Mouse (Mus musculus): Measurements from ENCODE around the gene Ccdc191. TPM values are rescaled to one million over a fixed set of nuclear protein-coding genes. Genes with fewer than 3 reads are reported as not detected.

The Ccdc191 gene
- total RNA-seq, 4 experiments from 2014 or later, result 3.7 to 5.5 (median 4.5) TPM

DNA sequence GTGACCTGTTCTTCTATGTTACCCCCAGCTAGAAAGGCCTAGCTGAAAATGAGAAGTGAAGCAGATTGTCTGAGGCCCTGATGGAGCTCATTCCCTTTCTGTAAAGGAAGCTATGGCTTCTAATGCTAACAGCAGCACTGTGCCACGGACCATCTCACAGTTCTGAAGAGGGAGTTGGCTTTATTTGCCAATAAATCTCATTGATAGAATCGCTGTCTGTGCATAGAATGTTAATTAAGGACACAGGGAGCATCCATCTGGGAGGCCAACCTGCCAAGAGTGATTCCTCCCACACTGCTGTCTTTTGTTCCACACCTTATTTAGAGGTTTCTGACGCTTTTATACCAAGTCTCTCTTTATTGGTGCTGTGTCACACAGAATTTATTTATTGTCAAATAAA lies 41.9 kb downstream of the Ccdc191 start:
- no peak for DNase-seq (ENCODE audit: low spot score in 2 of 2)

- DNase-seq (ENCODE audit: low spot score in 2 of 2), result no peak
Measured at GRCm38 (mm10) chr16:43932319-43932718, 42.7 kb downstream of the Ccdc191 start.

GRCm38 (mm10) chr16:43933041-43933440 lies 43.4 kb downstream of the Ccdc191 start:
- DNase-seq (ENCODE audit: low spot score in 2 of 2), result no peak

- no peak for DNase-seq (ENCODE audit: low spot score in 2 of 2)
Measured at GRCm38 (mm10) chr16:43934856-43935255, 45.3 kb downstream of the Ccdc191 start.

DNA sequence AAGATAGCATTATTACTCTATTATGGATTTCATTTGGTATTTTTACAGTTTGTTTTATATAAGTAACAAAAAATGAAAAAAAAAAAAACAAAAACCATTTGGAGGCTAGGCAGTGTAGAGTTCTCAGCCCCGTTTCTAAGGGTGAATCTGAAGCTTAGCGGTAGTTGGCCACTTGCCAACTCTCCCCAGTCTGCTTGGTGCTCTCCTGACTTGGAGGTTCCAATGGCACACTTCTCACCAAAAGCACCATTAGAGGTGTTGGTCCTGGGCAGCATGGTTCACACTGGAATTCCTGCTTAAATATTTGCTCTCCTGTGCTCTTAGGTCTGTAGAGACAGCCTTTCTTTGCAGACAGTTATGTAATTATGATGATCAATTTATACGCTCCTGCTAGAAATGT lies 45.8 kb downstream of the Ccdc191 start:
- DNase-seq (ENCODE audit: low spot score in 2 of 2), result no peak

DNA sequence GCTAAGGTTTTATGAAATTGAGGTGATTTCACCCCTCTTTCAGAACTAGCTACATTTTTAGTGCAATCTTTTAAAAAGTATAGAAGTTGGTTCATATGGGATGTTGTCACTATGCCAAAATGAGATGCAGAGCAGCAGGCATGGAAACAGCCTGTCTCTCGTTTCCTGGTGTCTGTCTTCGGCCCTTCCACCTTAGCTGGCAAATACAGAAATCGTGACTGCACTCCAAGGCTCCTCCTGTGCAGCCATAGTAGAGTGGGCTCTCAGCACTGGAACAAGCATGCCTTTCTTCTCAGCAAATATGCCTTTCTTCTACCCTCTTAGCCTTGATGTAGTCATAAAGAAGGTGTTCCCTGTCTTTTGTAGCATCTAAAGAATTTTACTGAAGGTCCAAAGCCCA lies 46.3 kb downstream of the Ccdc191 start:
- no peak for DNase-seq (ENCODE audit: low spot score in 2 of 2)

GRCm38 (mm10) chr16:43940846-43941245 lies 51.2 kb downstream of the Ccdc191 start:
- no peak for DNase-seq (ENCODE audit: low spot score in 2 of 2)

DNA sequence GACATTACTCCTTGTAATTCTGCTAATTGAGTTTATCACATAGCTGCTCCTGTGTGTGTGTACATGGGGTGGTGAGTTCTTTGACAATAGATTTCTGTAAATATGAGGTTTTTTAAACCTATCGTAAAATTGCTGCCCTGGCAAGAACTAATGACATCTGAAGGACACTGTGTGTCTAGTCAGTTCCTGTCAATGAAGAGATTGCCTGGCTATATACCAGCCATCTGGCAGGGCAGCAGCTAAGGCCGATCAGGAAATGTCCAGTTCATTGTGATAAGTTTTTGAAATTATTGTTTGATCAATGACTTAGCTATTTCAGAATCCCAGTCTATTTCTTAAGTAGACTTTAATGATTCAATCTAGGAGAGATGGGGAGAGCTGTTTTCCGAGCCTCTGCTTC lies 55.8 kb downstream of the Ccdc191 start:
- DNase-seq (ENCODE audit: low spot score in 2 of 2), result no peak

DNA sequence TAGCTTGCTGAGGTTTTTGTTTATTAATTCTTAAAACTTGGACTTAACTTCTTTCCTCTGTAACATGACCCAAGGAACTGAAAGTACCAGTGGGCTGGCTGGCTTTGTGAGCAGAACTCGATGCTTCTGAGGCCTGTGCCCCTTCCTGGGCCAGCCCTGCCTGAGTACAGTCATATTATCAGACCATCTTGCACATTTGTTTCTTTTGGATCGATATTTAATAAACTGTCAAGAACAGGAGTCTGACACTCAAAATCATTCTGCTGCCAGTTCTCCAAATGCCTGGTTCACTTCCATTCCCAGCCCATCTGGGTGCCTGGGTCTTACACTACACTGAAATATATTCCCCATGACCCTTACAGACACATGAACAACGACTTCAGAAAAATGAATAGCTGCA lies 56.3 kb downstream of the Ccdc191 start:
- no peak for DNase-seq (ENCODE audit: low spot score in 2 of 2)

GRCm38 (mm10) chr16:43951591-43951990 lies 62.0 kb downstream of the Ccdc191 start:
- no peak for DNase-seq (ENCODE audit: low spot score in 2 of 2)

DNA sequence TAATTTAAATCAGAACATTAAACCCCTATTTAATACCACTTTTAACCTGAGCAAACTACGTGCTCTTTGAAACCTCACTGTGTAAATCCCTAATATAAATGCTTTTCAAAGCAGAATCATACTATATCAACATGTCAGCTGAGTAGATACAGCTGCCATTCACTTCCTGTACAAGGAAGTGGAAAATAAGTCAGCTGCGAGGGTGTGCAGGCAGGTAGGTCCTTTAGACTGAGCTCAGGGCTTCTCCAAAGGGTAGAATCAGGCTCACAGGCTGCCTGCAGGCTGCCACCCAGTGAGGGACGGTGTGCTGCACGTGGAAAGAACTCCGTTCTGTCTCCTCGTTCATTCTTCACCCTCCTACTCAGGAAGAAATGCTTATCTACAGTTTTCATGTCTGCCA lies 65.3 kb downstream of the Ccdc191 start:
- no peak for DNase-seq (ENCODE audit: low spot score in 2 of 2)

DNA sequence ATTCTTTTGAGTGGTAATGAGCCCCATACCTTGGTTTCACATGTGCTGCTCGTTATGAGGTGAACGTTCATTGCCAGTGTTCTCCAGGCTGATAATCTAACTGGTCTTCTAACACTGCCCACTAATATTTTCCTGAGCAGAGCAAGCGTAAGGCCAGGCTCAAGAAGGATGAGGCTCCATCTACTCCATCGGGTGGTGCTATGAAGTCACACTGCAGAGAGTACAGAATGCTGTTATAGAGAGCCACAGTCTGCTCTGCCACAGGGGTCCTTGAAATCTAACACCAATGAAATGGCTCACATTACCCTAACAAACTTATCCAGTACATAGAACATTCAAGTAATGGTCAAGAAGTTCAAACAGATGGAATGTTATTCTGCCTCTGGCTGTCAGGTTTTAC lies 68.4 kb downstream of the Ccdc191 start:
- no peak for DNase-seq (ENCODE audit: low spot score in 2 of 2)

- no peak for DNase-seq (ENCODE audit: low spot score in 2 of 2)
Measured at GRCm38 (mm10) chr16:43963291-43963690, 73.7 kb downstream of the Ccdc191 start.

DNA sequence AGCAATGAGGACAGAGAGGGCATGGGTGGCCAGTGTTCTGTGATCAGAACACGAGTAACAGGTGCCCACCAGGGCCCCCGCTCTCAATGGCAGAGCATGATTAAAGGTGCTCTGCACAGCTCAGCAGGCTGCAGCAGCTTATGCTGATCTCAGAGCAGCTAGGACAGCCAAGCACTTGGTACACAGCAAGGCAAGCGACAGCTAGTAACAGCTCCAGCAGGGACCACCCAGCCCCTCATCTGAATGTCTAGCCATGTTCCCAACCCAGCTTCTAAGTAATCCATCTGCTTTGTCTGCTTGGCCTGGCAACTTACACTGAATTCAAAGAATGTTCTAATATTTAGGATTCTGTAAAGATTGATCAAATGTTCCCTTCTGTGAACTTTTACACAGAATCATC lies 74.2 kb downstream of the Ccdc191 start:
- DNase-seq (ENCODE audit: low spot score in 2 of 2), result no peak

- DNase-seq (ENCODE audit: low spot score in 2 of 2), result no peak
Measured at GRCm38 (mm10) chr16:43965781-43966389, 76.3 kb downstream of the Ccdc191 start.

DNA sequence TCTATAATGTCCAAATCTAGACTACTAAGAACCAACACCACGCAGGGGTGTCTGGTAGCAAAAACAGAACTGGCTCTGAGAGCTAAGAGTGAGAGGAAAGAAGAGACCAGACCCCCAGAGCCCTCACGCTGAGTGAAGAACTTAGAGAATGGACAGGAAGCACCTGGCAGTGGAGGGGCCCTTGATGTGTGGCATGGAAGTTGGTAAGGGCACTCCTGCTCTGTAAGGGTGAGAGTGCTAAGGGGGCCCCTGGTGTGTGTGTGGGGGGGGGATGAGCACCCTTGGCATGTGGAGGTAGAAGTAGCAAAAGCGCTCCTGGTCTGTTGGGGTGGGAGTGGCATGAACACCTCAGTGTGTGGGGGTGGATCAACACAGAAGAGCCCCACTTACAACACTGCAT lies 80.8 kb downstream of the Ccdc191 start:
- no peak for DNase-seq (ENCODE audit: low spot score in 2 of 2)

- DNase-seq (ENCODE audit: low spot score in 2 of 2), result no peak
Measured at GRCm38 (mm10) chr16:43971189-43971588, 81.6 kb downstream of the Ccdc191 start.

DNA sequence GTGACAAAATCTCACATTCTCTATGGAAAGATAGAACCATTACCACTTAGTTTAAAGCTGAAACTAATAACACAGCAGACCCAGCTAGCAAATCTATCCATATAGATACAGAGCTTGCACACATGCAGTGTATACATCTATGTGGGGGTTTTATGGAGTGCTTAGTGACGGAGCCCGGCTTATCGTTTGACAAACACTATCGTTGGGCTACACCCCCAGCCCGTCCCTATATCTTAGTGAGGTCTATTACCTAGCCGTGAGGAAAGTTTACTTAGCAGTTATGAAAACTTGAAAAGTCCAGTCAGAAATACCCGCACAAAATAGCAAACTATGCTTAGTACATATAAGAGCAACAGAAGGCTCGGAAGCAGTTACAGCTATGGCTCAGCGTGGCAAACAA lies 82.1 kb downstream of the Ccdc191 start:
- no peak for DNase-seq (ENCODE audit: low spot score in 2 of 2)

GRCm38 (mm10) chr16:43972391-43972790 lies 82.8 kb downstream of the Ccdc191 start:
- DNase-seq (ENCODE audit: low spot score in 2 of 2), result no peak

GRCm38 (mm10) chr16:43973147-43973546 lies 83.5 kb downstream of the Ccdc191 start:
- DNase-seq (ENCODE audit: low spot score in 2 of 2), result no peak

DNA sequence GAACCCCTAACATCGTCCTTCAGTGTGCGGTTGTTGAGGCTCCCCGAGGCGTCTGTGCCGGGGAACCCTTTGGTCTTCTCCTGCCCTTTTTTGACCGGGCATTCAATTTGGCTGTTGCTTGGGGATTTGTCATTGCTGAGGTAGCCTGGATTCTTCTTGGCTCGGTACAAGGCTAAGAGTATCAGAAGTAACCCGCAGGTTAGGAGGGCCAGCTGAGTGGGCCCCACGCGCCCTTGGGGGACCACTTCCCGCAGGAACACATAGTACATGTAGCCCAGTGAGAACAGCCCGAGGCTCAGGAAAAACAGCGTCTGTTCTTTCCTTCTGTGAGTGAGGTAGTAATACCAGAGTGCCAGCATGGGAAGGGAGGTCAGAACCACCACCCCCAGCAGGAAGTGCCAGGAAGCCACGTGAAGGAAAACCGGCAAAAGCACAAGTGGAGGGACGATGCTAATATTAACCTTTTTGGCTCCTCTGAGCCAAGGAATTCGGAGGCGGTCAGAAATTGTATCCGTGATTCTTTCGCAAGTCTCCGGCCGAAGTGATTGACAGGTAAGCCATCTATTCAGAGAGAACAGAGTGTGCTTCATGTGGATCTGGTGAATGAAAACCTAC lies 84.1 kb downstream of the Ccdc191 start:
- DNase-seq (ENCODE audit: low spot score in 2 of 2), result no peak

GRCm38 (mm10) chr16:43979010-43979327 lies 89.4 kb downstream of the Ccdc191 start:
- no peak for DNase-seq (ENCODE audit: low spot score in 2 of 2)

GRCm38 (mm10) chr16:43979328-43980109 lies 89.9 kb downstream of the Ccdc191 start, which contains the start of gene Zdhhc23:
TSS of gene Zdhhc23 (minus strand) at chr16:43979791.
- no peak for DNase-seq (ENCODE audit: low spot score in 2 of 2)
